Mouse (Mus musculus) adrenal gland, adult 8-10 months (tissue): ENCODE data around the gene Pnpla2. TPM values are rescaled to one million over a fixed set of nuclear protein-coding genes. Genes with fewer than 3 reads are reported as not detected.
"Not testable (repeated sequence)": the region's sequence is repeated elsewhere in the genome, so short reads cannot be mapped to it uniquely, and the experiment has no call there.

Experiments used
- DNase-seq: peaks from one replicate; pipeline ENCODE4 v3.0.0; 2022
- total RNA-seq, 4 experiments: library from RNA; stranded (reverse); gene quantifications; 2 replicates each; pipeline ENCODE4 v1.2.4; 2022

Pnpla2 gene
- total RNA-seq, 4 experiments from 2014 or later: 256 to 532 (median 452) TPM

GRCm38 (mm10) chr7:141432186-141432611, 22.8 kb upstream of the Pnpla2 start:
- peak; percentile 79 for DNase-seq

- no peak for DNase-seq
Observed at GRCm38 (mm10) chr7:141432741-141433516, 22.1 kb upstream of the Pnpla2 start.

- no peak for DNase-seq
Observed at GRCm38 (mm10) chr7:141433517-141434400, 21.2 kb upstream of the Pnpla2 start.

GRCm38 (mm10) chr7:141434464-141434863, 20.5 kb upstream of the Pnpla2 start:
- no peak for DNase-seq

- no peak for DNase-seq
Observed at GRCm38 (mm10) chr7:141435129-141435855, 19.7 kb upstream of the Pnpla2 start.

- DNase-seq: no peak
Observed at GRCm38 (mm10) chr7:141435856-141436522, 19.0 kb upstream of the Pnpla2 start.

- no peak for DNase-seq
Observed at GRCm38 (mm10) chr7:141436523-141436892, 18.5 kb upstream of the Pnpla2 start.

GRCm38 (mm10) chr7:141437178-141438120, 17.5 kb upstream of the Pnpla2 start, which contains the start of gene Slc25a22:
Gene Slc25a22, minus strand, starts transcription at chr7:141437892.
- peak; percentile 71 for DNase-seq

GRCm38 (mm10) chr7:141438201-141438968, 16.6 kb upstream of the Pnpla2 start:
- no peak for DNase-seq

GRCm38 (mm10) chr7:141439140-141439679, 15.8 kb upstream of the Pnpla2 start:
- no peak for DNase-seq

- no peak for DNase-seq
Observed at GRCm38 (mm10) chr7:141439811-141440210, 15.2 kb upstream of the Pnpla2 start.

GRCm38 (mm10) chr7:141440613-141441012, 14.4 kb upstream of the Pnpla2 start:
- peak; percentile 47 for DNase-seq

GRCm38 (mm10) chr7:141441460-141441859, 13.5 kb upstream of the Pnpla2 start:
- DNase-seq: no peak

GRCm38 (mm10) chr7:141442199-141442598, 12.8 kb upstream of the Pnpla2 start:
- DNase-seq: no peak

GRCm38 (mm10) chr7:141443081-141443821, 11.7 kb upstream of the Pnpla2 start:
- DNase-seq: no peak

- DNase-seq: peak; percentile 55
Observed at GRCm38 (mm10) chr7:141443828-141444237, 11.2 kb upstream of the Pnpla2 start, which contains the start of gene Pidd1. Gene Pidd1, minus strand, starts transcription at chr7:141444025.

GRCm38 (mm10) chr7:141446374-141446773, 8.6 kb upstream of the Pnpla2 start:
- not testable (repeated sequence) for DNase-seq

- DNase-seq: peak; percentile 93
Observed at GRCm38 (mm10) chr7:141447110-141447991, 7.6 kb upstream of the Pnpla2 start, which contains the start of gene Rplp2. Gene Rplp2, plus strand, starts transcription at chr7:141447370.
